Mouse (Mus musculus) myocyte (in vitro differentiated cells): ENCODE measurements at regions not wholly inside any gene's neighbourhood (a gene's known extent, or its start where the extent isn't known, plus 50 kb on each side); places are given as distances from the start of the nearest gene placed in this dataset.

Source experiments
- MAX ChIP-seq: IDR thresholded peaks from one replicate; pipeline ENCODE4 v1.6.1; 2011; ENCODE audit warnings: low read depth, mild to moderate bottlenecking, control low read depth
- MYOD1 ChIP-seq, 3 experiments: IDR thresholded peaks; one replicate each; pipeline ENCODE4 v1.6.1; 2011; ENCODE audit warnings: control low read depth in 2 of 3, low read depth in 2 of 3, mild to moderate bottlenecking in 2 of 3, moderate library complexity in 1 of 3; ENCODE audit not compliant: insufficient read length in 2 of 3, control insufficient read depth in 1 of 3
- MYOG ChIP-seq, 3 experiments: IDR thresholded peaks; one replicate each; pipeline ENCODE4 v1.6.1; 2011; ENCODE audit warnings: control low read depth in 2 of 3, low read depth in 2 of 3, mild to moderate bottlenecking in 2 of 3; ENCODE audit not compliant: insufficient read length in 2 of 3, control insufficient read depth in 1 of 3, insufficient read depth in 1 of 3
- POLR2A ChIP-seq: IDR thresholded peaks from one replicate; pipeline ENCODE4 v1.6.1; 2011; ENCODE audit warnings: low read depth, mild to moderate bottlenecking, control low read depth, moderate library complexity; ENCODE audit not compliant: insufficient read length
- REST ChIP-seq: IDR thresholded peaks from one replicate; pipeline ENCODE4 v1.6.1; 2011; ENCODE audit warnings: mild to moderate bottlenecking, control low read depth, moderate library complexity; ENCODE audit not compliant: insufficient read depth, insufficient read length
- TCF12 ChIP-seq: IDR thresholded peaks from one replicate; pipeline ENCODE4 v1.6.1; 2011; ENCODE audit warnings: mild to moderate bottlenecking, control low read depth; ENCODE audit not compliant: poor library complexity, insufficient read depth, severe bottlenecking
- USF1 ChIP-seq: IDR thresholded peaks from one replicate; pipeline ENCODE4 v1.6.1; 2011; ENCODE audit warnings: low read depth, mild to moderate bottlenecking, control low read depth, moderate library complexity

GRCm38 (mm10) chr5:97257106-97257505, 135.1 kb downstream of the Naa11 start:
- TF ChIP-seq MAX (no peak), MYOG (IDR thresholded peaks at IDR 0.05; ENCODE audit: control insufficient read depth in 1 of 3, insufficient read depth in 1 of 3, insufficient read length in 2 of 3, low read depth in 2 of 3) (no peak), POLR2A (no peak), MYOD1 (IDR thresholded peaks at IDR 0.05; ENCODE audit: control insufficient read depth in 1 of 3, insufficient read length in 2 of 3, low read depth in 2 of 3) (no peak), REST (no peak), TCF12 (no peak), USF1 (no peak)
